Mouse (Mus musculus): Measurements from ENCODE around the gene Rnd2. TPM values are rescaled to one million over a fixed set of nuclear protein-coding genes. Genes with fewer than 3 reads are reported as not detected.

Rnd2 gene
- polyA plus RNA-seq (2015; fragmentation: Nextera tagmentation; extraction: Ambion mirVana): 7.5 and 9.4 TPM in 2 replicates

- H3K27me3 ChIP-seq (replicated peaks; ENCODE audit: insufficient read depth, low read length): no peaks in the 10 kb centered on the region
- peak; percentile 27 for ATAC-seq
Observed at GRCm38 (mm10) chr11:101464211-101465100, at the start of gene Rnd2. Rnd2 (plus strand) TSS chr11:101464999.

GRCm38 (mm10) chr11:101415306-101415705, 49.5 kb upstream of the Rnd2 start:
- Histone ChIP-seq H3K4me1 (ENCODE audit: insufficient read depth, low read depth, low read length) (peaks cover 5% of the 10 kb centered on the region), H3K9ac (replicated peaks; ENCODE audit: low read depth) (no peak overlapping the region), H3K36me3 (ENCODE audit: insufficient read depth, low read length) (peaks cover 3% of the 10 kb centered on the region; the same call in 1 of the 2 replicates), H3K4me2 (replicated peaks; ENCODE audit: low read depth, low read length) (no peak overlapping the region), H3K27ac (ENCODE audit: low read length) (no peak overlapping the region), H3K27me3 (replicated peaks; ENCODE audit: insufficient read depth, low read length) (no peaks in the 10 kb centered on the region), H3K9me3 (ENCODE audit: low read length) (no peaks in the 10 kb centered on the region), H3K4me3 (ENCODE audit: low read depth, low read length) (no peak overlapping the region)
- DNase-seq (ENCODE audit: low spot score) (no peak), ATAC-seq (no peak)
- 81% methylated on average over 2 of the region's 2 CpGs for WGBS
- peak; percentile 9; the same call in 1 of the 2 replicates for TF ChIP-seq CTCF (IDR thresholded peaks at IDR 0.05)
- TF ChIP-seq EP300 (IDR thresholded peaks at IDR 0.05): no peak

More at GRCm38 (mm10) chr11:101464211-101465100, at the start of gene Rnd2:
- peak within 1 kb of the TSS; percentile 87 for H3K27ac ChIP-seq (ENCODE audit: low read length)
- H3K9me3 ChIP-seq (ENCODE audit: low read length): no peaks in the 10 kb centered on the region
- H3K4me1 ChIP-seq (ENCODE audit: insufficient read depth, low read depth, low read length): peaks cover 10% of the 10 kb centered on the region; the same call in 1 of the 2 replicates
- peak within 1 kb of the TSS; percentile 69 for H3K9ac ChIP-seq (replicated peaks; ENCODE audit: low read depth)
- peak within 1 kb of the TSS; percentile 84 for H3K4me3 ChIP-seq (ENCODE audit: low read depth, low read length)
- peak; percentile 78 for DNase-seq (ENCODE audit: low spot score)
- peaks cover 16% of the 10 kb centered on the region for H3K36me3 ChIP-seq (ENCODE audit: insufficient read depth, low read length)
- 7% methylated on average over 12 of the region's 12 CpGs for WGBS
- H3K4me2 ChIP-seq (replicated peaks; ENCODE audit: low read depth, low read length): peak within 1 kb of the TSS; percentile 72
- TF ChIP-seq CTCF (IDR thresholded peaks at IDR 0.05): no peak; the same call in 1 of the 2 replicates
- peak; percentile 86 for TF ChIP-seq EP300 (IDR thresholded peaks at IDR 0.05)

GRCm38 (mm10) chr11:101416433-101417100, 48.2 kb upstream of the Rnd2 start:
- ATAC-seq (no peak), DNase-seq (ENCODE audit: low spot score) (no peak)
- 4% methylated on average over 11 of the region's 11 CpGs for WGBS
- Histone ChIP-seq H3K27ac (ENCODE audit: low read length) (peak overlapping the region; percentile 62; the same call in 1 of the 2 replicates), H3K36me3 (ENCODE audit: insufficient read depth, low read length) (peaks cover 2% of the 10 kb centered on the region; the same call in 1 of the 2 replicates), H3K27me3 (replicated peaks; ENCODE audit: insufficient read depth, low read length) (no peaks in the 10 kb centered on the region), H3K9ac (replicated peaks; ENCODE audit: low read depth) (peak overlapping the region; percentile 79), H3K4me3 (ENCODE audit: low read depth, low read length) (peak overlapping the region; percentile 81), H3K9me3 (ENCODE audit: low read length) (no peaks in the 10 kb centered on the region), H3K4me1 (ENCODE audit: insufficient read depth, low read depth, low read length) (peaks cover 5% of the 10 kb centered on the region), H3K4me2 (replicated peaks; ENCODE audit: low read depth, low read length) (peak overlapping the region; percentile 83)
- no peak for TF ChIP-seq EP300 (IDR thresholded peaks at IDR 0.05)
- TF ChIP-seq CTCF (IDR thresholded peaks at IDR 0.05): no peak

- ATAC-seq (peak; percentile 88), DNase-seq (ENCODE audit: low spot score) (peak; percentile 83)
- Histone ChIP-seq H3K9ac (replicated peaks; ENCODE audit: low read depth) (peak within 1 kb of the TSS; percentile 79), H3K27me3 (replicated peaks; ENCODE audit: insufficient read depth, low read length) (no peaks in the 10 kb centered on the region), H3K27ac (ENCODE audit: low read length) (peak within 1 kb of the TSS; percentile 62; the same call in 1 of the 2 replicates), H3K9me3 (ENCODE audit: low read length) (no peaks in the 10 kb centered on the region), H3K4me2 (replicated peaks; ENCODE audit: low read depth, low read length) (peak within 1 kb of the TSS; percentile 83), H3K4me3 (ENCODE audit: low read depth, low read length) (peak within 1 kb of the TSS; percentile 81), H3K4me1 (ENCODE audit: insufficient read depth, low read depth, low read length) (peaks cover 5% of the 10 kb centered on the region), H3K36me3 (ENCODE audit: insufficient read depth, low read length) (no peaks in the 10 kb centered on the region; the same call in 1 of the 2 replicates)
- WGBS: under 1% methylated on average over 45 of the region's 45 CpGs
- TF ChIP-seq EP300 (IDR thresholded peaks at IDR 0.05) (no peak), CTCF (IDR thresholded peaks at IDR 0.05) (no peak; the same call in 1 of the 2 replicates)
Observed at GRCm38 (mm10) chr11:101417101-101417855, 47.5 kb upstream of the Rnd2 start, which contains the start of gene Aarsd1. Aarsd1 (minus strand) TSS chr11:101417615.

- DNase-seq (ENCODE audit: low spot score) (no peak), ATAC-seq (no peak)
- Histone ChIP-seq H3K27me3 (replicated peaks; ENCODE audit: insufficient read depth, low read length) (no peaks in the 10 kb centered on the region), H3K36me3 (ENCODE audit: insufficient read depth, low read length) (no peaks in the 10 kb centered on the region), H3K4me1 (ENCODE audit: insufficient read depth, low read depth, low read length) (peaks cover 6% of the 10 kb centered on the region), H3K27ac (ENCODE audit: low read length) (no peak overlapping the region), H3K9ac (replicated peaks; ENCODE audit: low read depth) (no peak overlapping the region), H3K9me3 (ENCODE audit: low read length) (no peaks in the 10 kb centered on the region), H3K4me2 (replicated peaks; ENCODE audit: low read depth, low read length) (no peak overlapping the region), H3K4me3 (ENCODE audit: low read depth, low read length) (no peak overlapping the region)
- TF ChIP-seq EP300 (IDR thresholded peaks at IDR 0.05) (no peak), CTCF (IDR thresholded peaks at IDR 0.05) (no peak)
- WGBS: 60% methylated on average over 6 of the region's 6 CpGs
Observed at GRCm38 (mm10) chr11:101418991-101419390, 45.8 kb upstream of the Rnd2 start.

Measured in lung, postnatal 0 days (tissue).